Mouse (Mus musculus) midbrain, embryonic 12.5 days (tissue): ENCODE results near the gene Ippk. TPM values are rescaled to one million over a fixed set of nuclear protein-coding genes. Genes with fewer than 3 reads are reported as not detected.

Experiments used
- ATAC-seq: fragments of 200-750 bp; cut with Nextera tagmentation; 2 replicates; pipeline ENCODE4 v1.8.0; 2017; ENCODE audit warnings: low read depth, moderate TSS enrichment, moderate library complexity; ENCODE audit not compliant: low FRiP score
- H3K27ac ChIP-seq: fragments of 300-500 bp; sonication (generic); replicated peaks from 2 replicates; pipeline ENCODE4 v1.5.1; 2016; ENCODE audit warnings: mild to moderate bottlenecking
- H3K27me3 ChIP-seq: fragments of 300-500 bp; sonication (generic); 2 replicates; pipeline ENCODE4 v1.6.1; 2016; ENCODE audit warnings: mild to moderate bottlenecking
- H3K36me3 ChIP-seq: fragments of 300-500 bp; sonication (generic); 2 replicates; pipeline ENCODE4 v1.6.1; 2016
- H3K4me1 ChIP-seq: fragments of 300-500 bp; sonication (generic); 2 replicates; pipeline ENCODE4 v1.6.1; 2016
- H3K4me2 ChIP-seq: fragments of 300-500 bp; sonication (generic); replicated peaks from 2 replicates; pipeline ENCODE4 v1.6.1; 2016; ENCODE audit warnings: mild to moderate bottlenecking, moderate library complexity
- H3K4me3 ChIP-seq: fragments of 300-500 bp; sonication (generic); 2 replicates; pipeline ENCODE4 v1.5.1; 2016; ENCODE audit warnings: mild to moderate bottlenecking
- H3K9ac ChIP-seq: fragments of 300-500 bp; sonication (generic); replicated peaks from 2 replicates; pipeline ENCODE4 v1.6.1; 2016; ENCODE audit warnings: mild to moderate bottlenecking, moderate library complexity
- H3K9me3 ChIP-seq: fragments of 300-500 bp; sonication (generic); 2 replicates; pipeline ENCODE4 v1.6.1; 2016; ENCODE audit warnings: mild to moderate bottlenecking
- WGBS: fragments of 180-500 bp; shearing (Covaris S2); methylation state at CpG from one replicate; pipeline ENCODE4 v1.1.7; 2016; 5-methylcytosine and 5-hydroxymethylcytosine counted together
- polyA plus RNA-seq: library from polyadenylated mRNA; unstranded; fragments of >200 nt; fragmentation: Nextera tagmentation; extraction: Ambion mirVana; gene quantifications from 2 replicates; pipeline ENCODE4 v1.2.1, GENCODE M21; 2016

The Ippk gene
- polyA plus RNA-seq, 1 experiment from 2014 or later = 16.3 TPM

GRCm38 (mm10) chr13:49492376-49493368 lies 71.6 kb downstream of the Ippk start, which contains the start of gene Tes3-ps:
TSS of gene Tes3-ps (plus strand) at chr13:49493318.
- 83% methylated on average over 6 of the region's 6 CpGs for WGBS
- no peaks in the 10 kb centered on the region for H3K27me3 ChIP-seq
- ATAC-seq = no peak

GRCm38 (mm10) chr13:49504510-49504909 lies 83.5 kb downstream of the Ippk start, which contains the start of gene Ecm2:
TSS of gene Ecm2 (plus strand) at chr13:49504810.
- Histone ChIP-seq H3K4me2 (no peak within 1 kb of the TSS), H3K27me3 (no peaks in the 10 kb centered on the region), H3K27ac (no peak within 1 kb of the TSS), H3K9me3 (no peaks in the 10 kb centered on the region), H3K36me3 (no peaks in the 10 kb centered on the region), H3K4me1 (no peaks in the 10 kb centered on the region), H3K4me3 (no peak within 1 kb of the TSS), H3K9ac (no peak within 1 kb of the TSS)
- no peak for ATAC-seq
- whole genome bisulfite sequencing = 34% methylated on average over 4 of the region's 4 CpGs

More at GRCm38 (mm10) chr13:49492376-49493368, 71.6 kb downstream of the Ippk start, which contains the start of gene Tes3-ps:
- Histone ChIP-seq H3K4me1 (no peaks in the 10 kb centered on the region), H3K9ac (no peak within 1 kb of the TSS), H3K36me3 (no peaks in the 10 kb centered on the region), H3K27ac (no peak within 1 kb of the TSS), H3K4me3 (no peak within 1 kb of the TSS), H3K9me3 (no peaks in the 10 kb centered on the region), H3K4me2 (no peak within 1 kb of the TSS)

- H3K4me2 ChIP-seq = no peak overlapping the region
- H3K4me1 ChIP-seq = no peaks in the 10 kb centered on the region
- H3K9ac ChIP-seq = no peak overlapping the region
- no peaks in the 10 kb centered on the region for H3K27me3 ChIP-seq
- H3K4me3 ChIP-seq = no peak overlapping the region
- no peak overlapping the region for H3K27ac ChIP-seq
- WGBS = 84% methylated on average over 4 of the region's 4 CpGs
- ATAC-seq = no peak
- no peaks in the 10 kb centered on the region for H3K36me3 ChIP-seq
- H3K9me3 ChIP-seq = no peaks in the 10 kb centered on the region
Measured at GRCm38 (mm10) chr13:49505776-49506175, 84.7 kb downstream of the Ippk start.

- WGBS = 80% methylated on average over 3 of the region's 3 CpGs
- H3K27me3 ChIP-seq = no peaks in the 10 kb centered on the region
- H3K4me1 ChIP-seq = no peaks in the 10 kb centered on the region
- no peak overlapping the region for H3K4me3 ChIP-seq
- no peaks in the 10 kb centered on the region for H3K9me3 ChIP-seq
- H3K36me3 ChIP-seq = no peaks in the 10 kb centered on the region
- H3K27ac ChIP-seq = no peak overlapping the region
- no peak for ATAC-seq
- H3K9ac ChIP-seq = no peak overlapping the region
- no peak overlapping the region for H3K4me2 ChIP-seq
Measured at GRCm38 (mm10) chr13:49507176-49507575, 86.1 kb downstream of the Ippk start.

Other genes with a start within 250 kb of the Ippk start
- gene Ninj1, start 233.8 kb upstream of the Ippk start, polyA plus RNA-seq = 15.9 and 16.7 TPM in 2 replicates
- 16.9 and 18.2 TPM in 2 replicates for gene Card19, start 205.2 kb upstream of the Ippk start, polyA plus RNA-seq
- 0.70 and 0.86 TPM in 2 replicates for gene Susd3, start 172.5 kb upstream of the Ippk start, polyA plus RNA-seq
- gene Fgd3, start 100.9 kb upstream of the Ippk start, polyA plus RNA-seq = 1.0 and 1.1 TPM in 2 replicates
- 36.7 and 38.8 TPM in 2 replicates for gene Bicd2, start 79.7 kb upstream of the Ippk start, polyA plus RNA-seq
- gene Tes3-ps, start 72.1 kb downstream of the Ippk start, polyA plus RNA-seq = 0.72 and 1.2 TPM in 2 replicates
- 1.3 and 1.5 TPM in 2 replicates for gene Ecm2, start 83.6 kb downstream of the Ippk start, polyA plus RNA-seq
- gene Aspn, start 123.2 kb downstream of the Ippk start, polyA plus RNA-seq = 1.6 and 3.3 TPM in 2 replicates
- gene Omd, start 161.2 kb downstream of the Ippk start, polyA plus RNA-seq = 0.71 and 0.96 TPM in 2 replicates
- 13.4 and 23.1 TPM in 2 replicates for gene Ogn, start 186.8 kb downstream of the Ippk start, polyA plus RNA-seq
- 25.2 and 26.5 TPM in 2 replicates for gene Cenpp, start 231.5 kb downstream of the Ippk start, polyA plus RNA-seq
- gene Nol8, start 231.8 kb downstream of the Ippk start, polyA plus RNA-seq = 24.7 and 26.9 TPM in 2 replicates